Mouse (Mus musculus) 3134 (cell line): ENCODE measurements at regions not wholly inside any gene's neighbourhood (a gene's known extent, or its start where the extent isn't known, plus 50 kb on each side); places are given as distances from the start of the nearest gene placed in this dataset.
A peak's percentile ranks its signal among the peaks of the same experiment; 100 is the strongest.

Source experiments
- DNase-seq: peaks from one replicate; pipeline ENCODE4 v3.0.0-alpha.2; 2011; ENCODE audit warnings: low spot score; ENCODE audit not compliant: insufficient read length; ENCODE audit errors: extremely low read depth

DNA sequence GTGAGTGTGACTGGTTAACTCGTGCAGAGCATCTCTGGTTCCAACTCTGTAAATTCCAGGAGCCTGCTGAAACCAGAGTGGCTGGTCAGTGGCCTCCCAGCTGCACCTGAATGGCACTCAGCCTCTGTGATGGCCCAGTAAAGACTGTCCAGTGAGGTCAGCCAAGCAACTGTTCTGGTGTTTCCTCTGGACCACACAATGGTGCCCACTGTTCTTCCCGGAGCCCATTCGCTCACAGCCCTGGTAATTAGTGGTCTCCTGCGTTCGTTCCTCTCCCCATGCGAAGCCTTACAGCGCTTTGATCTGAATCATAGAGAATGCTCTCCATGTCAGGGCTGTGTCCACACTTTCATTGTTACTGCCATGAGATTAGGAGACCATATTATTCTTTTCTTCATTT, 75.5 kb downstream of the Enkur start:
- no peak for DNase-seq

DNA sequence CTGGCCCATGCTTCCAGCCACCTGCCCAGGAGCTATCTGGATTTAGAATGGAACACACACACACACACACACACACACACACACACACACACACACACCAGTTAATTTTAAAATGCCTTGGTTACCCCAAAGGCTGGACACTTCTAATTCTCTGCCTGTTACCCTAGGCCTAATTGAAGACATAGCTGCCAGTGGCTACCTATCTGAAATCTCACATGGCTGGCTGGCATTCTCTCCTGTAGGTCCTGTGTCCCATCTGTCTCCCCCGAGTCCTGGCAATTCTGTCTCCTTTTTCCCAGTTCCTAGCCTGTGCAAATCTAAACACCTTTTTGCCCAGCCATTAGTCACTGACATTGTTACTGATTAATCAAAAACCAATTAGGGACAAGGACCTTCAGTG, 78.6 kb downstream of the Enkur start:
- no peak for DNase-seq

DNA sequence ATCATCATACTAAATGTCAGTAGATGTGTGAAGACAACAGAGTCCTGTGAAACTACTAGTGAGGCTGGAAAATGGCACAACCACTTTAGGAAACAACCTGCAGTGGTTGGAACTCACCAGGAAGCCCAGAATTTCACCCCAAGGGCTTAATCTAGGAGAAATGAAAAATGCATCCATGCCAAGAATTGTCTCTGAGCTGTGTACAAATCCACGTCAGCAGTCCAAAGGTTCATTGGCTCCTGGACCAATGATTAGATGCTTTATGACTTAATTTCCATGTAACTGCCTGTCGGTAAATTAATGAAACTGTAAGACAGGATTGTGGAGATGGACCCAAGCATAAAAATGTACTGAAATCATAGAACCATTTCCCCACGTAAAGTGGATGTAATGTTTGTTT, 82.7 kb downstream of the Enkur start:
- no peak for DNase-seq

DNA sequence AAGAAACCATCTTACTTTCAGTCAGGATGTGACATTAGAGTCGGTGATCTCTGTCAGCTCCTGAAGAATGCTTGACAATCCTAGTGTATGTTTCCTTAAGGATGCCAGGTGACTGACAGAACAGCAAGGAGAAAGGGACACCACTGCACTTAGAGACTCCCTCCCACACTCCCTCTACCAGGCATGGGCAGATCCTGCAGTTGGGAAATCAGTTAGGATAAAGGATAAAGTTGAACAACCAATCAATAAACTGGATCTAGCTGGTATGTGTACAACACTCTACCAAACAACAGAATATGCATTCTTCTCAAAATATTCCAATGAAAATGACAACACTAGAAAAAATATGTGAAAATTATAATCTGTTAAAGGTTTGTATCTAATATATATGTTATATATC, 83.5 kb downstream of the Enkur start:
- no peak for DNase-seq

DNA sequence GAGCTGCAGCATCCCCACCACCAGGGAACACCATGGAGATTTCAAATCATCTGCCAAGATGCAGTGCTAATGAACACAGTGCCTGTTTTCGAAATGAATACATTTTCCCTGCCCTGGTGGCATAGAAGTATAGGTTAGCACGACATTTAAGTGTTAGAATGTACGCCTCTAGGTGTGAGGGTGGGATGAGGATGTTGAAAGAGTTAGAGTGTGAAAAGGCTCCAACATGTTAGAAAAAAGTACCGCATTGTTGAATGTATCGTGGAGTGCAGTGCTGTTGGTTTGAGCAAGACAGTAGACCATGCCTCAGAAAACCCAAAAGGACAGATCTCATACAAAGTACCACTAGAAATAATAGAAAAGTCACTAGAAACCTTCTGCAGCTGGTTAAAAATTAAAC, 88.3 kb downstream of the Enkur start:
- DNase-seq, result no peak

DNA sequence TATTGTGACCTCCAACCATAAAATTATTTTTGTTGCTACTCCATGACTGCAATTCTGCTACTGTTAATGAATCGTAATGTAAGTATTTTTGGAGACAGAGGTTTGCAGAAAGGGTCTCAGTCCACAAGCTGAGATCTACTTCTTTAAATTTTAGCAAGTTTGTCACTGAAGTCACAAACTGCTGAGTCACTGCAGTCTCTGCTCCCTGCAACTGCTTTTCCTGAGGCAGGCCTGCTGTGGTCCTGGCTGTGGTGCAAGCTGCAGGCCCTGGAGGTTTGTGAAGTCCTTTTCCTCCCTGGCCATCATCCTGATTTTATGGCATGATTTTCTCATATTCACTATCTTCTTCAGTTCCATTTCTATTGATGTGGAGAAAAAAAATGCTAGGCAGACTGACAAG, 93.6 kb downstream of the Enkur start:
- peak; percentile 9 for DNase-seq

DNA sequence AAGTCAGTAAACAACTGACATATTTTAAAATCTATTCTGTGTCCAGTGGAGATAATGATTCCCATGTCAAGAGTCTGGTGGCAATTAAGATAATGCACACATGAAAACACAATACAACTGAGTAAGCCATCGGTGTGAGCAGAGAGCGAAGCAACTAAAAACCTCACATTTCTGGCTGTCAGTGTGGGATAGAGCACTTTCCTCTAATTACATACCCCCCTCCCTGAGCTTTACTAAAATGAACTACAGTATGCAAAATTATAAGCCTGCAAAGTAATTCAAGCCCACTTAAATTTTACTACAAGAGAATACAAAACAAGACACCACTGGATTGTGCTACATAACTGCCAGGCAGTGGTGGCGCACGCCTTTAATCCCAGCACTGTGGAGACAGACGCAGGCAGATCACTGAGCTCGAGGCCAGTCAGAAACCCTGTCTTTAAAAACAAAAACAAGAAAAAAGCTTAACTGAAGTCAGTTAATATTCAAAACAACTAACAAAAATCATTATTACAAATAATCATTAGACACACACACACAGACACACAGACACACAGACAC, 104.8 kb downstream of the Enkur start:
- no peak for DNase-seq

DNA sequence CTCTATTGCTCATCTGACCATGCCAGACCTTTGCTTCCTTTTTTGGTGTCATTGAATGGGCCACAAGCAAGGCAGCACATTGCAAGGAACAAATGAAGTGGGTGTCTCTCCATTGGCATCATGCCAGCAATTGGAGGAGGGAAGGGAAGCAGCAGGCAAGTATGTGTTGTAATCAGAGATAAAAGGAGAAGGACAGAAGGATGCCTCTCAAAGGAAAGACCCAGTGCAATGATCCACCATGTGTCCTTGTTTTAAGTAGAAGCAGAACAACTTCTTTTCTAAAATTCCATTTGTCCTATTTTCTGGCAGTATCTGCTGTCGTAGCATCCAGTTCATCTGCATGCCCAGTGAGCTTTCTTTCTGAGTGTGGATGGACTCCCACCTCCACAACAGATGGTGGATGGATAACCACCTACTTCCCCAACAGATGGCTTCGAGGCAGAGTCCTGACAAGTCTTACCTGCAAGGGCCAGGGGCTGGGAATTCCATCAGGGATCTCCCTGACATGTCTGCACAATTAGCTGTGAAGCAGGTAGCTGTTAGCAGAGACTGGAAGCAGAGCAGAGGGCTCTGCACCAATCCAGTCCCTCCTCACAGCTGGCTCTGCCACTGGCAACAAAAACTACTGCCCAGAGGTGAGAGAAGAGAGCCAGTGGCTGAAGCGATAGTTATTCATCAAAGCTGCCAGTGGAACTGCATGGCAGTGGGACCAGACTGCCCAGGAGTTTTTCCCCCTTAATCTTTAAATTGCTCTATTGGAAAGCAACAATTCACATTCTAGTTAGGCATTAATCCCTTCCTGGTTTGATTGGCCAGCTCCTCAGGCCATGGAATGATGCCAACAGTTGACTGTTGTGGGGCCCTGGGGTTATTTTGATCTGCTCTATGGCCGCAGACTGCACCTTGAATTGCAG, 113.8 kb downstream of the Enkur start:
- no peak for DNase-seq

DNA sequence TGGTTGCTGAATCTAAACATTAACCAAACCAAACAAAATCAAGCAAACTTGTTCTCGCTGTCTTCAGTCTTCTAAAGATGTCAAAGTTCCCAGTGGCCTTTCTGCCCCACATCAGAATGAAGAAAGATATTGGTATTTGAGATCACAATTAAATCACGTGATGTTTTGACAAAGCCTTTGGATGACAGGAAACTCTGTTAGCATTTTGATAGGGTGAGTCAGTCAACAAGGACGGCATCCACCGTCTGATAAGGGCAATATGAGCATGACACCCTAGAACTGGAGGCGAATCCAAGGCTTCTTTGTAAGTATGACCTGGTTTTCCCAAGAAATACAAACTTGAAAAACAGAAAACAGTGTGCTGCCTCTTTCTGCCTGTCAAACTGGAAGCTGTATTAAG, 116.8 kb upstream of the Arhgap21 start:
- no peak for DNase-seq

DNA sequence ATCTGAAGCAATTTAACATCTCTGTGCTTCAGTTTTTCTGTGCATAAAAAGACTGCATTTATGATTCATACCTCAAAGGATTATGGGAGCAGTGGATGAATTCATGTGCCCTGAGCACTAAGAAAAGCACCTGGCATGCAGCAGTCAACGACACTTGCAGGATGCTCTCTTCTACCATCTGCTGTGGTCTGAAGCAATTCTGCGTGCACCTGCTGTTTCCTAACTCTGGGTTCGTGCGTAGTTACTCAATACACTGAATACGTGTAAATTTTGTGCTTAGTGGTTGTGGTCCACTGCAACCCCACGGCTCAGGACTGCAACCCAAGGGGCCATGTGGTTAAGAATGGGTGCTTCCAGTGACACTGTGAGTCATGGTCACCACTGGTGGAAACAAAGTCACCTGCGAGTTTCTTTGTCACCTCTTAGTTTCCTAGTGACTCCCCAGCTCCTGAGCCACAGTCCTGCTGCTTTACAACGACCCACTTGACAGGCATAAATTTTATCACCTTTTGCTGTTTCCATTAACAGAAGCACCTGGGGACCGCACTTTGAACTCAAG, 98.7 kb upstream of the Arhgap21 start:
- DNase-seq, result no peak

DNA sequence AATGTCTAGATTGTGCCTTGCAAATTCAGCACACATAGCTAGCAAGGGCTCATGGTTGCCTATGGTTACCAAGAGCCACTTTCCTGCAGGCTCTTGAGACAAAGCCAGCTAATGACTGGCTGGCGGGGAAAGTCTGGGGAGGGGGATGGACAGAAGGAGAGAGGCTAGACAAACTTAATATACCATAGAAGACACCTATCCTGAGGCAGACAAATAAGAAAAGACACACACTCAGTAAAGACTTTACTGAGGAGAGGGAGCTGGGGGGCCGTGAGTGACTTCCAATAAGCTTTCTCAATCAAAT, 91.6 kb upstream of the Arhgap21 start:
- DNase-seq, result no peak

DNA sequence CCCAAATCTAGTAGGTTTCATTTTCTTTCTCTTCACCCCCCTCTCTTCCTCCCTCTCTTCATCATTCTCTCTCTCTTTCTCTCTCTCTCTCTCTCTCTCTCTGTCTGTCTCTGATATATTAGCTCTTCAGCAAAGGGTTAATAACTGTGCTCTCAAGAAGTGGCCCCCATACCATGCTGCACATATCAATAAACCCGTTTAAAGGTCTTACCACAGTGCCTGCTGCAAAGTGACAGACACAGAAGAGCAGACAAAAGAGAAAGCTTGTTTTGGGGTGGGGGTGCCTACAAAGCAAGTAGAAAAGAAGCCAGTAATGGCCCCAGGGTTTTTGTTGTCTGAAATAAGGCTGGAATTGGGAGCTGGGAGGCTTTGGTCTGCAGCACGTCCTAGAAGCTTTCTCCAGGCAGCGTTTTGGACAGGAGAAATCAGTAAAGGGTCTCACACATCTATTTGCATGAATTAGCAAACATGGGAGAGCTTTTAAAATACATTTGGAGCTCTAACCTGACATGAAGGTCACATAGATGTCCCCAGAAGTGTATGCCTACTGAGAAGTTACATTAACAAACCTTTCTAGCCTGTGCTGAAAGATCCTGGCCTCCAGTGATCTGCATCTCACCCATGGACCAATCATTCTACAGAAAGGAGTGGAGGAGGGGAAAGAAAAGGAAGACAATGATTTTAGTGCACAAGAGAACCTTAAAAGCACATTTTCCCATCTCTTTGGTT, 91.1 kb upstream of the Arhgap21 start:
- no peak for DNase-seq

DNA sequence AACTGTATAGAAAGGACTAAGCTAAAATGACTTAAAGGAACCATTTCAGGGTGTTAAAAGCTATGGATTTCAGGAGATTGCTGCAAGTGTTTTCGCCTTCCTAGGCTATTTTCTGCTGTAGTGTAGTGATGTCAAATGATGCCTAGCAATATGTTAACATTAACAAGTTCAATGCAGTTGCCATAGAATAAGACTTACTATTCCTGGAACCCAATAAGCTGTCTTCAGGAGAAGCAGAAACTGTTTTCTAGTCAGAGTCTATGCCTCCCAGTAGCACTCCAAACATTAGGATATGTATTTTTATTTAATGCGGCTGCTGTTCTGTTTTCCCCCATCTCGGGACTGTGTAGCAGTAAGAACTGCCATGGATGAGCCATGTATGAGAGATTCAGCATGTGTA, 90.3 kb upstream of the Arhgap21 start:
- DNase-seq, result no peak

DNA sequence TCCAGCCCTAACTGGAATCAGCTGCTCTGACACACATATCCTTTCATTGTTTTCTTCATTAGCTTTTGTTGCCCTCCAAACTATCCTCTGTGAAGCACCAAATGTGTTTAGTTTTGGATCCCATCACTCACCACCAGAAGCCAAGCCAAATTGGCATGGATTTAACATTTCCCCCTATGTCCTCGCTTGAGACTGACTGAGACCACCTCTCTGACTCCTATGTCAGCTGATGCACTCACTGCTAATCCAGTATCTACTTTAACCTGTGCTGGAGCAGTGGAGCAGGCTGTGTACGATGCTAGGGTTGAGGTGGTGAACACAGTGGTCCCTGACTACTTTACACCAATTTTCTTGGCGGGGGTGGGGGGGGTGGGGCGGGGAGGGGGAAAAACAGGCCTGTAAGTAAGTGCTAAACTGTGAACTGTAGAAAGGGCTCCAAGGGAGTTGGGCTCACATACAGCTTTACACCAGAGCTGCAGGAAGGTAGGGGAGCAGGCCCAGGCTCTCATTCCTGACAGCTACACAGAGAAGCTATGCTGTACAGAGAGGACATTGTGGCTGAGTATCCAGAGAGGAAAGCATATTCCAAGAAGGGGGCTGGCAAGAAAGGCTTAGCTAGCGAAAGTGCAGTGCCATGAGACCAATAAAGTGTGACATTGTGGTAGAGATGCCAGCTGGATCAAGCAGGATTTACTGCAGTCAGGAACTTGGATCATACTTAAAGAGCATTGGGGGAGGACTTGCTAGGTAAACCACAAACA, 87.9 kb upstream of the Arhgap21 start:
- DNase-seq, result no peak

DNA sequence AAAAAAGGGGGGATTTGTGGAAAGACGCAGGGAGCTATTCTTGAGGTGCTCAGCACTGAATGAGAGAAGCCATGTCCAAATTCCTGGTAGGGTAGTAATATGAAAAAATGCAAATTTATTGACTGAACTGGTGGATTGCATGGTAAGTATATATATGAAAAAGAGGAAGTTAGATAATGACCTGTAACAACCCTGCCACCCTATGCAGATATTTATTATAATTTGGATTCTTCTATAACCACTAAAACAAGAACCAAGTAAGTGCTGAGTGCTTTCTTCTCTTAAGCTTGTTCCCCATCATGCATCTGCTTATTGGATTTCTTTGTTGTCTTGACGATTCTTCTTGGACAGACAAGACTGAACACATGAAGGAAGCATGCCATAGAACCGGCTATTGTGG, 86.7 kb upstream of the Arhgap21 start:
- no peak for DNase-seq

DNA sequence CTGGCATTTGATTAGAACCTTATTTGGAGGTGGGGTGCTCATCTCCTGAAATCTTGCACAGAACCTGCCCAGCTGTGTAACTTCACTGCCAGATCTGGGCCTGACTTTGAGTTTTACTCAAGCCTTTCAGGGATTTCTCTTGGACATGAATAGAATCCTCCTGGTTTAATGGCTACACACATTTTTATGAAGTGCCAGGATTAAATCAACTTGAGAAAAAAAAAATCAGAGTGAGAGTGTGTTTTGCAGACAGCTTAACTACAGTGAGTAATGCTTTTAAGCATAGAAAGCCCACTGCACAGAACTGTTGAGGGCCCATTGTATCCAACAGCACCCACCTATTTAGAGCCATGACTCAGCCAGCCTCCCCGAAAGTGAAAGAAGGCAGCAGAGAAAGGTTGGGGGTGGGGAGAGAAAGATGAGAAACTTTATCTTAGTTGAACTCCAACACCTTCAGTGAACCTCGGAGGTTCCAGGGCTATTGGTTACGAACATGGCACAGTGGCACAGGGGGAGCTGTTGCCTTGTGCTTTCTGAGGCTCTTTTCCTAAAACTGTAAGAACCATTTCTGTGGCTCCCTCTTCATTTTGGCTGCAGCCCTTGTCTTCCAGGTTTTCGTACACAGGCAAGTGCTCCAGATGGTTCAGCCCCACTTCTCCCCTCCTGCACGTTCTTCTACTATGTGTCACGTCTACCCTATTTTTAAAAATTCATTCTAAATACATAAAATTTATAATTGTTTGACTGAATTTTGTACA, 85.8 kb upstream of the Arhgap21 start:
- no peak for DNase-seq

DNA sequence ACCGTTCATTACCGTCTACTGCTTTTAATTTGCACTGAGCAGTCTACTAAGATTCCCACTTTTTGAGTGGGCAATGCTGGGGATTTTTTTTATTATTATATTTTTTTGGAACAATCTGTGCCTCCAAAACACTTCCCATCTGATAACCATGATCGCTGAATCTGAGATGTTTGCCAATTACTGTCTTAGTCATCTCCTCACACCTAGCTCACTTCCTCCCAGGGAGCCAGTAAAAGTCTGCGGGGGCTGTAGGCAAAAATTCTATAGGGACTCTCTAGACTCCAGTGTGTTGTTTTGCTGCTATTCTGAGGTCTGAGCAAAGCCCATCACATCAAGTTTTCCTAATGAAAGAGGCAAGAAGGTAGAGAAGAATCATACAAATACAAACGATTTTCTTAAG, 84.9 kb upstream of the Arhgap21 start:
- no peak for DNase-seq

DNA sequence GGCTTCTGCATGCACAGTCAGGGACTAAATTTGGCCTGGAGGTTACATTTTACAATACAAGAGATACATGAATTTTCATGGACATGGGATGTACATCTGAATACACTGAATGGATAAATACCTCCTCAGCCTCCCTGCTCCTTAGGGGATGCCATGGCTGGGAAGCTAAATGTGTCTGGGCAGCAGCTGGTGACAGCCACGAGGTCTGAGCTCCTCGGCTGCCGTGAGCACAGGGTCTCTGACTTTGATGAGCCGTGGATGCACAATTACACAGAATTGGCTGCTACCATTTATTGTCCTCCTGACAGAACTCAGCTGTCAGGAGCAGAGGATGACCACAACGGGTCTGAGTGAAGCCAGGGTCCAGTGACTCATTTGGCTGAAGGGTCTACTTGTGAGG, 80.3 kb upstream of the Arhgap21 start:
- DNase-seq, result no peak

DNA sequence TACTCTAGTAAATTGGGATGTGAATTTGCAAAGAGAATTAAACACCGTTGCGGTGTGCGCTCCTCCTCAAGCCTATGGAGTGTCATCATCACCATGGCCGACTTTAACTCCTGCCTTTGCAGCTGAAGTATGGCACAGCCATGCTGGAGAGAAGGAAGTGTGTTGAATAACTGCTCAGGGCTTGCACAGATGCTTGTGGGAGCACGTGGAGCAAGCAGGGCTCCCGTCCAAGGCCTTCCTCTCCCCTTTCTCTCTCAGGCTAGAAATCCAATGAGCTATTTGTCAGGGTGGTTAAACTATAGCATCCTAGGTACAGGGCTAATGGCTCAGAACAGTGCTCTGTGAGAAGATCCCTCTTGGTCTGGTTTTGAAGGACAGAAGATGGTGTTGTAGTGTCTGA, 79.5 kb upstream of the Arhgap21 start:
- DNase-seq, result no peak

DNA sequence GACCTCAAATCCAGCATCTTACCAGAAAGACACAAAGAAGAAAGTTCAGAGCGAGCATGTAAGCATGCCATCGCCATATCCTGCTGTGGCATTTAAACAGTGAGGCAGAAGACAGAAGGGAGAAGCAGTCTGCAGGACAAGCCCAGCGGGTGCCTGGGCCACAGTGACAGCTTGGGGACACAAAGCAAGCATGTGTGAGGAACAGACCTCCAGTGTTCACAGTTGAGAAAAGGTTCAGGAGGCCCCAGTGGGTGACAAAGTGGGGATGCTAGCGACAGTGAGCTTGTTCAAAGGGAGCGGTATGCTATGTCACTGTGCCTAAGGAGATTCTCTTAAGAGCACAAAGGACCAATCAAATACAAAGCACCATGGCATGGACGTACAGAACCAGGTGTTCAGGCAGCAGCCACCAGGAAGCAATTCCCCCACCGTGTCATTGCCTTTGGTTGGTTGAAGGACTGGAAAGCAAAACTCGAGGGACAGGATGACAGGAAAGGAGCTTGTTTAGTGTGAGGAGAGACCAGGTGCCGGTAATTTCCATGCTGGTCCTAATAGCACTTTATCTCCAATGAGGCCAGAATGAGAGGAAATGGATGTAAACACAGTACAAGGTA, 77.9 kb upstream of the Arhgap21 start:
- DNase-seq, result no peak
